Mouse (Mus musculus): ENCODE results near the gene Nek6.

Nek6 gene

GRCm38 (mm10) chr2:38623411-38623810 lies 112.0 kb downstream of the Nek6 start:
- DNase-seq (ENCODE audit: low spot score), result no peak

DNA sequence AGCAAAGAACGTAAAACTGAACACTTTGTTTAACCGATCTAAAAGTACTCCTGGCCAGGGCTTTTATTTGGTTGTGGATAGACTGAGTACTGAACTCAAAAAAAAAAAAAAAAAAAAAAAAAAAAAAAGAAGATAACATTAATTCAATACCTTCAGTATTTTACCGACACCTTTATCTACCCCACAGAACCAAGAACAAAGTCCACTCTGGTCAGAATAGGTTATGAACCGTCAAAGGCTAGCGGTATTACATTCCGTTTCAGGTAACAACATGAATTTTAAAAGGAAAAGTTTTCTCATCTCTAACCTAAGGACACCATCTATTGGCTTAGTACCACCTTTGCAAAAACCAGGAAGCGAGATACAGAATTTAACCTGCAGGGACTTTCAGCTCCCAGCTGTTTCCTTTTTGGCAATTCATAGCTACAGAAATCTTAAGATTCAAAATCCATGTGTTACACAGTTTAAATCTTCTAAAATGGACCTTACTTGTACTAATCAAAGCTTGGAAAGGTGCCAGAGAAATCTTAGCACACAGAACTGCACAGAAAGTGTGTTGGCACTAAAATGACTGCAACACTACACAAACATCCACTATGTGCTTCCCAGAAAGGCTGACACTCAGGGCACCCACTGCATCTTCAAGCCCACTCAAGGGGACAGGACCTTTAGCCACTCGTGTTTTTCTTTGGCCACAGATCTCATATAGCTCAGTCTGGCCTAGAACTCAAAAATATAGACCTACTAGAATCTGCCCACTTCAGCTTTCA lies 112.6 kb downstream of the Nek6 start:
- DNase-seq (ENCODE audit: low spot score), result no peak

- no peak for DNase-seq (ENCODE audit: low spot score)
Measured at GRCm38 (mm10) chr2:38628801-38629200, 117.4 kb downstream of the Nek6 start.

- no peak for DNase-seq (ENCODE audit: low spot score)
Measured at GRCm38 (mm10) chr2:38629451-38629850, 118.0 kb downstream of the Nek6 start.

DNA sequence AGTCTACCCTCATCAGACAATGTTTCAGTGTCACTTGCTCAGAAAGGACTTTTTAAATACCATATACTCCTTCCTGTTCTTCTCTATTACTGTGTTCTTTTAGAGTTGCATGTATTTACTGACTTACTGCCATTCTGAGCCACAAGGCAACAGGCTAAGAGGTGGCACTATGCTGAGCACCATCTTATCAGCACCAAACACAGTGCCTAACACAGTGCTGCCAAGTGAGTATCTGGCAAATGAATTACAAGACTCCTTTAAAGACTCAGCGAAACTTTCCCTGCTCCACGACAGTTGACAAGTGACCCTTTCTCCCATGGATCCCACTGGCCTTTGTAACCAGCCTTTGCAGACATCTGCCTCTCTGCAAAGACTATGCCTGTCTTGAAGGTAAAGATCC lies 119.1 kb downstream of the Nek6 start:
- no peak for DNase-seq (ENCODE audit: low spot score)

GRCm38 (mm10) chr2:38637716-38638267 lies 126.3 kb downstream of the Nek6 start:
- no peak for DNase-seq (ENCODE audit: low spot score)

GRCm38 (mm10) chr2:38641761-38642160 lies 130.3 kb downstream of the Nek6 start:
- DNase-seq (ENCODE audit: low spot score), result no peak

DNA sequence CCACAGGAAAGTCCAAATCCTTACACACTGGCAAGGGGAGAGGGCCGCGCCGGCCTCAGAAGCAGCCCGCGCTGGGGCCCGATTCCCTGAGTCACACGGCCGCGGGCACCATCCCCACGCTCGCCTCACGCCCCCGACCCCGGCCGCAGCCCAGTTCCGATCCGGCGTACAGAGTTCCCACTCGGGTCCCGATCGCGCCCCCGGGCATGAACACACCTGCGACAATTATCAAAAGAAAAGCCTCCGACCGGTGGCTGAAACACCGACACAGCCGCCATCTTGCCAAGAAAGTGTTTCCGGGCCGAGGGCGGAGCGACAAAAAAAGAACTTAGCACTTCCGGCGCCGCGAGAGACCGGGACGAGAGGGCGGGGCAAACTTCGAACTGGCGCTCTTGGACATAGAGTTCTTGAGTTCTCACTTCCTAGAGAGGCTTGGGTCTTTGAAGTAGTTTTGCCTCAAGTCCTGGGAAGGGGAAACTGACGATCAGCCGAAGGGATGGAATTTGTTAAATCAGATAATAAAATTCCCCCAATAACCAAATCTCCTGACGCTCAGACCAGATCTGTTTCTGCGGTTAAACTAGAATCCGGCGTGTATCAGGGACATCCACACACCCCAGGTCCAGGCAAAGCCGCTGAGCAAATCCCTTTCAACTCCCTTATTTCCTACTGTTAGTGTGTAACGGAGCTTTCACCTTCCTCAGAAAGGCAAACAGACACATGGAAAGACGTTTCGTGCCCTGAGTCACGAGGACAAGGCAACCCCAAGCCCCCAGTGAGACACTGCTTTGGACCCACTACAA lies 132.4 kb downstream of the Nek6 start, which contains the start of gene Psmb7:
Gene Psmb7, minus strand, starts transcription at position 463 of the 803 bp plus-strand sequence.
- peak; percentile 95 for DNase-seq (ENCODE audit: low spot score)

Data from testis, postnatal 10 days (tissue).